Mouse (Mus musculus): Measurements from ENCODE around the gene Itsn1.

Itsn1 gene

DNA sequence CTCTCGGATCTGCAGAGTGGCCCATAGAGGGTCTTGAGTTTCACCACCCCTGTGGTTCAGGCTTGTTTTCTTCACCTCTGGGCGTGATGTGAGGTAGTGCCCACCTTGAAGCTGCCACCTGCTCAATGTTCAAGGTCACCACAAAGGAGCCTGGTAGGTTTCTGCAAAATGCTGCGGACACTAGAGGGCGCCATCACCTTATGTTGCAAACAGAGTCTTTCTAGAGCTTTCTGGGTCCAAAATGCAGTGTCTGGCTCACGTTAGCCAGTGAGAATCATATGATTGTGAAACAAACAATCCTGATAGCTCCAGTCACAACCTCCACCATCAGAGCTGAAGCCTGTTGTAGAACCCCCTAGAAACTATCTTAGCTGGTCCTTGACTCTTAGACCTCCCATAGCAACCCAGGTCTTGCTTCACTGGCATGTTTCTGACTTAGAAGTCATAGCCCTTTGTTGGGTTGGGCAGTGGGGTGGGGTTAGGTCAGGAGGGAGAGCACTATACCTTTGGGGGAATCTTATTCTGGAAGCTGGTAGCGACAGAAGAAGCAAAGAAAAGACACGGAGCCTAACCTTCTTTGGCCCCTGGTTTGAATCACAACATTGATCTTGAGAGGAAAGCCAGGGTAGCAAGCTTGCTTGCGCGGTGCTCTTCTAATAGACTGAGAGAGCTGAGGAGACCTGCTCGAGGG, 207.4 kb downstream of the Itsn1 start:
- in situ Hi-C loops (cut with MboI, MseI), result loop anchor here (5.0 kb wide), 1 partner anchor 346 kb away; no protein-coding TSS in a partner anchor

DNA sequence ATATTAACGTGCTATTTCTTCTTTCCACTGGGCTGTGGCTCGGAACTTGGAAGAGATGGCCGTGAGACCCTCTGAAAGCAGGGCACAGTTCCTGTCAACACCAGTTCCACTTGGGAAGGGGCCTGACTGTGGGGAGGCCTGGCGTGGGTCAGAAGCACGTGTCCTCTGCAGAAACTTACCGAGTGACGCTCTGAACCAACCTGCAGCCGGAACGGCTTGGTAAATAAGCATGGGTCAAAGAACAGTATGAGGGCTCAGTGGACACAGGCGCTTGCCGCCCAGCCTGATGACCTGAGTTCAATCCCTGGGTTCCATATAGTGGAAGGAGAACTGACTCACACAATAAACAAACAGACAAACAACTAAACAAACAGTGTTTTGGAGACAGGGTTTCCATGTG, 208.2 kb downstream of the Itsn1 start:
- in situ Hi-C loops (cut with MboI, MseI), result loop anchor here (5.0 kb wide), 1 partner anchor 345 kb away; no protein-coding TSS in a partner anchor

GRCm38 (mm10) chr16:91938141-91938540, 209.1 kb downstream of the Itsn1 start:
- in situ Hi-C loops (cut with MboI, MseI), result loop anchor here (5.0 kb wide), 1 partner anchor 344 kb away; no protein-coding TSS in a partner anchor

DNA sequence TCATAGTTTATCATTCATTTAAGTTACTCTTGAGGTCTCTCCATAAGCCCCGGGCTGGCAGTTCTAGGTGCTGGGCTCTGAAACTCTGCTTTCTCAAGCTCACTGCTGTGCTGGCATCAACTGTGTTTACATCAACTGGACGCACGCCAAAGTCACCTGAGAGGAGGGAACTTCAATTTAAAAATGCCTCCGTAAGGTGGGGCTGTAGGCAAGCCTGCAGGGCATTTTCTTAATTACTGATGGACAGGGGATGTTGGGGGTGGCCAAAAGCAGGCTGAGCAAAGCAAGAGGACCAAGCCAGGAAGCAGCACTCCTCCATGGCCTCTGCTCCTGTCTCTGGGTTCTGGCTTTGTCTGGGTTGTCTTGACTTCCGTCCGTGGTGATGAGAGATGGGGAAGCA, 211.6 kb downstream of the Itsn1 start:
- in situ Hi-C loops (cut with MboI, MseI), result no loop called here

GRCm38 (mm10) chr16:91942201-91942600, 213.1 kb downstream of the Itsn1 start:
- in situ Hi-C loops (cut with MboI, MseI), result no loop called here

DNA sequence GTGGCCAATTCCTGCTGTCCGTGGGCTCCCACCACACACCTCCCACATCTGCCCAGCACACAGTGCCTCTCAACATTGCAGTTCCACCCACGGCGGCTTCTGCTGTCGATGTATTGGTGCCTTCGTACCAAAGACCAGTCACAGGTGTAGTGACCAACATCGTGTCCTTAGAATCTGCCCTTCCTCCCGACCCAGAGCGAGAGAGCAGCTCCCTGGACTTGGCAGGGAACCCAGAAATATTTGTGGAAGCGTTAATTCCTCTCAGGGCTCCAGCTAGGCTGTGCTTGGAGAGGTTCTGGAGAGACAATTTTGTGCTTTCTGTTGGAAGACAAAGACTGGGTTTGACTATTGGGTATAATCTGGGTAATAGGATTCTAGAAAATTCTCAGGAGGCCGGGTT, 217.2 kb downstream of the Itsn1 start:
- in situ Hi-C loops (cut with MboI, MseI), result no loop called here

DNA sequence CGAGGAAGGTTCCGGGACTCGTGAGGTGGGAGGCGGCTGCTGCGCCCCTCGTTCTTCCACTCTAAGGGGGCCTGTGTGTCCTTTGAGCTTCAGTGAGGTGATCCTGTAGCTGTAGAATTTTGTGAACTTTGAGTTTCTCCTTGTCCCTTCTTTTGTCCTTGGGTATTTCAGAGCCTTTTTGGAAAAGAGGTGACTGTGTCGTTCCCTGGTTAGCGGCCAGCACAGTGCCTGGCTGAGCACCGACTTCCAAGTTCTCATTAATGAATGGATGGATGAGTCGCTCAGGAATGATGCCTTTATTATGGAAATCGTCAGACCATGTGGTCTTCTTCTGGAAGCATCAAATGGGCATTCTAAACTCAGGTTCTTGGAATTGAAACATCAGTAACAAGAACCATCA, 218.0 kb downstream of the Itsn1 start:
- in situ Hi-C loops (cut with MboI, MseI), result no loop called here

DNA sequence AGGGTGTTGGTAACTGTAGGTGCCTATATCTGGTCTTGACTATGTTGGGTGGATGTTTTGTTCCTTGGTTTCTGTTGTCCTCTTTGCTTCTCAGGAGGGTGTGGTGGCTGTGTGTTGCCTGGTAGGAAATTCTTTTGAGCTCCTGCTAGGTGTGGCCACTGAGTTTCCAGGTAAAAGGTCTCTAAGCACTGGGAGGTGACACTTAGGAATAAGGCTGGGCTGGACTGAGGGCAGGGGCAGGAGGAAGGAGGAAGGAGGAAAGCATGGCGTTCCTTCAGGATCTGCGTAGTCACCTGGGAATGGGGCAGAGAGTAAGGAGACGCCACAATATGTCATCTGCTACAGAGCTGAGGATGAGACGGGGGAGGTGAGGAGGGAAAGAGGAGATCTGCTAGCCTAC, 224.9 kb downstream of the Itsn1 start:
- in situ Hi-C loops (cut with MboI, MseI), result no loop called here

DNA sequence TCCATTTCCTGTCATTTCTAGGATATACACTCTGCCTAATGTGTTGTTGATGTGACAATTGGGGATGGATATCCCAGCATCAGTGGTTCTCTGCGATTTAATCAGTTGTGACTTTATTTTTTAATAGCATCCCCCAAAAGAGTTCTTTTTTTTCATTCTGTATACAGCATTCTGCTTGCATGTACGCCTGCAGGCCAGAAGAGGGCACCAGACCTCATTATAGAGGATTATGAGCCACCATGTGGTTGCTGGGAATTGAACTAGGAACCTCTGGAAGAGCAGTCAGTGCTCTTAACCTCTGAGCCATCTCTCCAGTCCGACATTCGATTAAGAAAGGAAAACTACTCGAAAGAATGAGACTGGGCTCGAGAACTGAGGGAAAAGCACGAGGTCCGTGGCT, 225.7 kb downstream of the Itsn1 start:
- in situ Hi-C loops (cut with MboI, MseI), result no loop called here

DNA sequence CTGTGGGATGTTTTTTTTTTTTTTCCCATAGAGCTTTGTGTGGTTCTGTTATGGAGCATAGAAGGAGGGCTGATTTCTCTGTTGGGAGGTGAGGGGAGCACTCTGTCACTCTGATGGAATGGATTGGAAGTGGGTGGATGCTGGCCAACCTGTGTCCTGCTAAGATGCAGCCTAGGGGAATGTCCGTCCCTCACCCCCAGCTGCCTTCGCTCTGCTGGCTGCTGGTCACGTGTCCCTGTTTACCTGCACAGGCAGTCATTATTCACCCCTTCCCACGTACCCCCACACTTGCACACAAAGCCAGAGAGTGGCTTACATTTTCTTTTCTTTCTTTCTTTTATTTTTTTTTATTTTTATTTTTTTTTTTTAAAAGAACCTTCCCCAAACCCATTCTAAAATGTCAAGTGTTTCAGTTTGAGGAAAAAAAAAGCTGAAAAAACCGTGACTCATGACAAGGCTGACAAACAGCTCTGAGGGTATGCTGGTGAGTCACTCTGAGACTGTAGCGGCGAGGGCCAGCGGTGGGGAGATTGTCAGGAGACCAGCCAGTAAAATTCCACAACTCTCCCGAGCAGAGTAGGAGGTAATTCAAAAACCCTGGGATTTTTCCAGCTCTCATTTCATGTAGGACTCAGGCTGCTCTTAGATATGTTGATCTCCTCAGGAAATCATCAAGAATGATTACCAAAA, 233.3 kb downstream of the Itsn1 start:
- in situ Hi-C loops (cut with MboI, MseI), result loop anchor here (5.0 kb wide), 1 partner anchor 100 kb away; no protein-coding TSS in a partner anchor

- in situ Hi-C loops (cut with MboI, MseI), result loop anchor here (5.0 kb wide), 1 partner anchor 99 kb away; no protein-coding TSS in a partner anchor
Observed at GRCm38 (mm10) chr16:91962894-91963555, 233.9 kb downstream of the Itsn1 start.

DNA sequence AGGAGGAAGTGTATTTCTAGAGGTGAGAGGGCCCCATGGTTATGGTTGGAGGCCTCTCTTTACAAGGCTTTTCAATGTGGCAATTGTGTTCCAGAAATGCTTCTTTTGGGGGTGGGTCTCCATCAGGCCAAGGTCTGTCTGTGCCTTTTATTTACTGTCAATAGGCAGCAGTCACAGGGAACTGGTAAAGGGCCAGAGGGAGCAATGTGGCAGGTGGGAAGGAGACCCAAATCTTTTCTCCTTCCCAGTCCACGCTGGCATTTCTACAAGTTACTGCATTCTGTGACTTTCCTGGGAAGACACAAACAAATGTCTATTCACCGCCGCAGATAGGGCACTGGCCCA, 234.4 kb downstream of the Itsn1 start:
- in situ Hi-C loops (cut with MboI, MseI), result loop anchor here (5.0 kb wide), 1 partner anchor 99 kb away; no protein-coding TSS in a partner anchor

DNA sequence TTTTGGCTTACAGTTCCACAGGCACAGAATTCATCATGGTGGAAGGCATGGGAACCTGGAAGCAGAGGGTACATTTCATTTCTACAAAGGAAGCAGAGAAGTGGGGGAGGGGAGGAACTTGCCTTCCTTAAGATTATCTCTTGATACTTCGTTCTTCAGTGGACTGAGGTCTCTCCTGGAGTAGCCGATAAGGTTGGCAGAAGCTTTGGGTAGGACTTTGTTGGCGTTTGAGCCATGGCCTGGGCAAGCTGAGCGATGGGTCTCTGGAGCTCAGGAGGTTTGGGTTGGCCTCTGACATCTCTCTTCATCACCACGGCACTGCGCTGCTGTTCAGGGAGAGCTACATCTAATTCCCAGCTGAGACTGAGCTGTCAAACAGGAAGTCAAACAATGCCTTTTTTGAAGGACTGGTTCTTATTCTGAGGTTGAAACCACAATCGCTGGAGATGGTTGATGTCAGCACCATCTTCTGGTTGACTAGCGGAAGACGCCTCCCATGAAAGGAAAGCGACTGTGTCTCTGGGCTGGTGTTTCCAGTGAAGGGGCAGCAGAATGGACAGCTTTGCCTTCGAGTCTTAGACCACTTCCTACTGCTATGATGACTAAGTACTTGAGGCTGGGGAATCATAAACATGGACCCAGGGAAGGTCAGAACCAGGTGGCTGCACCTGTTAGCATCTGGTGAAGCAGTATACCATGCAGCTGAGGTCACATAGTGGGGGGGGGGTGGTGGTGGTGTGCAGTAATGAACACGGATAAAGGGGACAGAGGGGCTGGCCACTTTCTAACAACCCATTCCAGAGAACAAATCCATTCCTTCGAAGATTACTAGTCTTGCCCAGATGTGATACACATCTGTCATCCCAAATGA, 235.5 kb downstream of the Itsn1 start:
- in situ Hi-C loops (cut with MboI, MseI), result loop anchor here (5.0 kb wide), 1 partner anchor 98 kb away; no protein-coding TSS in a partner anchor

DNA sequence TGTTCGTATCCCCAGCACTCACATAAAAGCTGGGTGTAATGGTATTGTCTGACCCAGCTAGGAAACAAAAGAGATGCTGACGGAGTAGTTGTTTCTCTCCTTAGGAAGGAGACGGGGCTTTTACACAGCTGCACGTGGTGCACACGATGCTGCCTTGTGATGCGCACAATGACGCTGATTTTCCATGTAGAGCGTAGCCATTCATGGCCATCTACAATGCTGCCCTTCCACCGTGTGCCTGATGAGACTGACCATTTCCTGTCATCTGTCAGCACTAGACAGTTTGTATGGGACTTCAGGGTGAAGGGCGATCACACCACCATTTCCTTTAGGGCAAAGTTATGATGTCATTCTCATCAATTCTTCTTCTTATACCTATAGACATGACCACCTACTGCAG, 239.6 kb downstream of the Itsn1 start:
- in situ Hi-C loops (cut with MboI, MseI), result no loop called here

GRCm38 (mm10) chr16:91969516-91970031, 240.5 kb downstream of the Itsn1 start:
- in situ Hi-C loops (cut with MboI, MseI), result no loop called here
